Mouse (Mus musculus) embryonic facial prominence, embryonic 11.5 days (tissue): ENCODE data around the gene Aqp2. TPM values are rescaled to one million over a fixed set of nuclear protein-coding genes. Genes with fewer than 3 reads are reported as not detected.

ENCODE experiments used
- ATAC-seq: fragments of 200-750 bp; cut with Nextera tagmentation; replicated peaks from 2 replicates; pipeline ENCODE4 v1.8.0; 2017; ENCODE audit warnings: low read depth; ENCODE audit not compliant: insufficient number of reproducible peaks, low FRiP score, low TSS enrichment
- DNase-seq: peaks from one replicate; pipeline ENCODE4 v3.0.0-alpha.2; 2015; ENCODE audit warnings: low spot score
- H3K27ac ChIP-seq: fragments of 300-500 bp; sonication (generic); replicated peaks from 2 replicates; pipeline ENCODE4 v1.5.1; 2014; ENCODE audit warnings: mild to moderate bottlenecking, low read depth, low read length, control low read depth
- H3K27me3 ChIP-seq: fragments of 300-500 bp; sonication (generic); 2 replicates; pipeline ENCODE4 v1.6.1; 2014; ENCODE audit warnings: mild to moderate bottlenecking, low read length, moderate library complexity, mixed read lengths; ENCODE audit not compliant: control insufficient read depth, insufficient read depth
- H3K36me3 ChIP-seq: fragments of 300-500 bp; sonication (generic); replicated peaks from 2 replicates; pipeline ENCODE4 v1.6.1; 2014; ENCODE audit warnings: low read depth, mild to moderate bottlenecking, low read length, moderate library complexity, mixed read lengths; ENCODE audit not compliant: control insufficient read depth, insufficient read depth
- H3K4me1 ChIP-seq: fragments of 300-500 bp; sonication (generic); 2 replicates; pipeline ENCODE4 v1.6.1; 2014; ENCODE audit warnings: low read length, mixed read lengths; ENCODE audit not compliant: control insufficient read depth, insufficient read depth
- H3K4me2 ChIP-seq: fragments of 300-500 bp; sonication (generic); 2 replicates; pipeline ENCODE4 v1.6.1; 2014; ENCODE audit warnings: low read depth, mild to moderate bottlenecking, control low read depth, low read length, moderate library complexity
- H3K4me3 ChIP-seq: fragments of 300-500 bp; sonication (generic); 2 replicates; pipeline ENCODE4 v1.5.1; 2014; ENCODE audit warnings: low read depth, low read length, control low read depth
- H3K9ac ChIP-seq: fragments of 300-500 bp; sonication (generic); replicated peaks from 2 replicates; pipeline ENCODE4 v1.6.1; 2014; ENCODE audit warnings: mild to moderate bottlenecking, control low read depth, low read length
- H3K9me3 ChIP-seq: fragments of 300-500 bp; sonication (generic); replicated peaks from 2 replicates; pipeline ENCODE4 v1.6.1; 2016; ENCODE audit warnings: mild to moderate bottlenecking, low read length, inconsistent platforms, mixed read lengths; ENCODE audit not compliant: control insufficient read depth
- WGBS: fragments of 180-500 bp; shearing (Covaris S2); extraction: QIAGEN DNeasy Blood & Tissue Kit; methylation state at CpG from one replicate; pipeline ENCODE4 v1.1.7; 2014; 5-methylcytosine and 5-hydroxymethylcytosine counted together
- polyA plus RNA-seq: library from polyadenylated mRNA; unstranded; fragments of >200 nt; fragmentation: Nextera tagmentation; extraction: Ambion mirVana; gene quantifications from 2 replicates; pipeline ENCODE4 v1.2.1, GENCODE M21; 2014

Gene Aqp2
- polyA plus RNA-seq, 1 experiment from 2014 or later, result not detected

- under 1% methylated on average over 24 of the region's 24 CpGs for WGBS
- ATAC-seq (peak; percentile 27; the same call in 1 of the 2 replicates), DNase-seq (peak; percentile 64)
- peaks cover 76% of the 10 kb centered on the region for H3K27me3 ChIP-seq
- no peaks in the 10 kb centered on the region for H3K36me3 ChIP-seq
- H3K4me1 ChIP-seq, result peaks cover 10% of the 10 kb centered on the region
- peak overlapping the region; percentile 11; the same call in 1 of the 2 replicates for H3K4me3 ChIP-seq
- H3K27ac ChIP-seq, result no peak overlapping the region
- H3K9me3 ChIP-seq, result no peaks in the 10 kb centered on the region
- peak overlapping the region; percentile 23; the same call in 1 of the 2 replicates for H3K9ac ChIP-seq
- peak overlapping the region; percentile 20 for H3K4me2 ChIP-seq
These were observed 5.8 kb downstream of the Aqp2 start for GRCm38 (mm10) chr15:99584407-99585202.

- no peak overlapping the region for H3K4me2 ChIP-seq
- H3K27ac ChIP-seq, result no peak overlapping the region
- no peaks in the 10 kb centered on the region for H3K9me3 ChIP-seq
- 50% methylated on average over 6 of the region's 6 CpGs for WGBS
- DNase-seq, result no peak
- H3K4me1 ChIP-seq, result peaks cover 12% of the 10 kb centered on the region
- peaks cover 84% of the 10 kb centered on the region for H3K27me3 ChIP-seq
- no peak overlapping the region for H3K9ac ChIP-seq
- H3K4me3 ChIP-seq, result no peak overlapping the region
- no peak for ATAC-seq
- H3K36me3 ChIP-seq, result no peaks in the 10 kb centered on the region
These were observed 6.9 kb downstream of the Aqp2 start for GRCm38 (mm10) chr15:99585741-99586140.

- DNase-seq, result no peak
- no peak overlapping the region for H3K4me2 ChIP-seq
- H3K9ac ChIP-seq, result no peak overlapping the region
- H3K27ac ChIP-seq, result no peak overlapping the region
- no peak overlapping the region for H3K4me3 ChIP-seq
- H3K4me1 ChIP-seq, result peaks cover 12% of the 10 kb centered on the region
- H3K27me3 ChIP-seq, result peaks cover 89% of the 10 kb centered on the region
- ATAC-seq, result no peak
- no peaks in the 10 kb centered on the region for H3K36me3 ChIP-seq
- WGBS, result 92% methylated on average over 3 of the region's 3 CpGs
- H3K9me3 ChIP-seq, result no peaks in the 10 kb centered on the region
These were observed 7.7 kb downstream of the Aqp2 start for GRCm38 (mm10) chr15:99586525-99586924.

- no peaks in the 10 kb centered on the region for H3K36me3 ChIP-seq
- H3K9me3 ChIP-seq, result no peaks in the 10 kb centered on the region
- H3K4me3 ChIP-seq, result no peak overlapping the region
- no peak for ATAC-seq
- H3K4me2 ChIP-seq, result no peak overlapping the region
- H3K27me3 ChIP-seq, result peaks cover 92% of the 10 kb centered on the region
- DNase-seq, result no peak
- no peak overlapping the region for H3K9ac ChIP-seq
- peaks cover 6% of the 10 kb centered on the region for H3K4me1 ChIP-seq
- H3K27ac ChIP-seq, result no peak overlapping the region
- WGBS, result 2% methylated on average over 9 of the region's 9 CpGs
These were observed 10.4 kb downstream of the Aqp2 start for GRCm38 (mm10) chr15:99589237-99589636.

GRCm38 (mm10) chr15:99589704-99590103, 10.8 kb downstream of the Aqp2 start:
- no peaks in the 10 kb centered on the region for H3K36me3 ChIP-seq
- no peak overlapping the region for H3K4me3 ChIP-seq
- peaks cover 2% of the 10 kb centered on the region; the same call in 1 of the 2 replicates for H3K4me1 ChIP-seq
- no peaks in the 10 kb centered on the region for H3K9me3 ChIP-seq
- DNase-seq (no peak), ATAC-seq (no peak)
- H3K9ac ChIP-seq, result no peak overlapping the region
- no peak overlapping the region for H3K4me2 ChIP-seq
- 22% methylated on average over 7 of the region's 7 CpGs for WGBS
- H3K27me3 ChIP-seq, result peaks cover 91% of the 10 kb centered on the region
- H3K27ac ChIP-seq, result no peak overlapping the region

GRCm38 (mm10) chr15:99590429-99591084, 11.7 kb downstream of the Aqp2 start, which contains the start of gene Aqp5:
TSS of gene Aqp5 (plus strand) at chr15:99590782.
- H3K36me3 ChIP-seq, result no peaks in the 10 kb centered on the region
- 0 out of 2 replicates have a peak, but pooled peaks have one; percentile 47 for ATAC-seq
- H3K27ac ChIP-seq, result no peak within 1 kb of the TSS
- WGBS, result 2% methylated on average over 60 of the region's 83 CpGs
- peak; percentile 49 for DNase-seq
- H3K4me3 ChIP-seq, result peak within 1 kb of the TSS; percentile 32
- peak within 1 kb of the TSS; percentile 56 for H3K4me2 ChIP-seq
- no peak within 1 kb of the TSS; the same call in 1 of the 2 replicates for H3K9ac ChIP-seq
- H3K4me1 ChIP-seq, result peaks cover 2% of the 10 kb centered on the region; the same call in 1 of the 2 replicates
- peaks cover 87% of the 10 kb centered on the region for H3K27me3 ChIP-seq
- no peaks in the 10 kb centered on the region for H3K9me3 ChIP-seq

- DNase-seq (no peak), ATAC-seq (no peak)
- Histone ChIP-seq H3K36me3 (no peaks in the 10 kb centered on the region), H3K27me3 (peaks cover 79% of the 10 kb centered on the region), H3K4me1 (peaks cover 2% of the 10 kb centered on the region; the same call in 1 of the 2 replicates), H3K27ac (no peak overlapping the region), H3K9me3 (no peaks in the 10 kb centered on the region), H3K4me2 (no peak overlapping the region), H3K9ac (no peak overlapping the region), H3K4me3 (no peak overlapping the region)
- WGBS, result 78% methylated on average over 8 of the region's 8 CpGs
These were observed 13.3 kb downstream of the Aqp2 start for GRCm38 (mm10) chr15:99592177-99592576.

- Histone ChIP-seq H3K27me3 (peaks cover 76% of the 10 kb centered on the region), H3K36me3 (no peaks in the 10 kb centered on the region), H3K27ac (no peak overlapping the region), H3K9ac (no peak overlapping the region), H3K4me1 (peaks cover 2% of the 10 kb centered on the region; the same call in 1 of the 2 replicates), H3K9me3 (no peaks in the 10 kb centered on the region), H3K4me2 (no peak overlapping the region), H3K4me3 (no peak overlapping the region)
- 88% methylated on average over 5 of the region's 5 CpGs for WGBS
- no peak for ATAC-seq
- no peak for DNase-seq
These were observed 14.0 kb downstream of the Aqp2 start for GRCm38 (mm10) chr15:99592877-99593276.
